Mouse (Mus musculus): ENCODE measurements around the gene Zfp90.
"Not testable (repeated sequence)": the region's sequence is repeated elsewhere in the genome, so short reads cannot be mapped to it uniquely, and the experiment has no call there.

The Zfp90 gene

GRCm38 (mm10) chr8:106415182-106415971 is at the start of gene Zfp90:
Gene Zfp90 (plus strand): TSS chr8:106415327.
- peak; percentile 94 for DNase-seq

GRCm38 (mm10) chr8:106368501-106368900 is 46.6 kb upstream of the Zfp90 start:
- DNase-seq, result no peak

GRCm38 (mm10) chr8:106369069-106369468 is 46.1 kb upstream of the Zfp90 start:
- no peak for DNase-seq

- no peak for DNase-seq
Measured at GRCm38 (mm10) chr8:106375957-106376356, 39.2 kb upstream of the Zfp90 start.

- DNase-seq, result no peak
Measured at GRCm38 (mm10) chr8:106376862-106377261, 38.3 kb upstream of the Zfp90 start.

GRCm38 (mm10) chr8:106378501-106379048 is 36.6 kb upstream of the Zfp90 start:
- DNase-seq, result no peak

- no peak for DNase-seq
Measured at GRCm38 (mm10) chr8:106379357-106379756, 35.8 kb upstream of the Zfp90 start.

GRCm38 (mm10) chr8:106381026-106381425 is 34.1 kb upstream of the Zfp90 start:
- no peak for DNase-seq

- DNase-seq, result no peak
Measured at GRCm38 (mm10) chr8:106387801-106388415, 27.2 kb upstream of the Zfp90 start.

- DNase-seq, result no peak
Measured at GRCm38 (mm10) chr8:106394493-106394892, 20.6 kb upstream of the Zfp90 start.

GRCm38 (mm10) chr8:106399694-106400093 is 15.4 kb upstream of the Zfp90 start:
- peak; percentile 85 to 89 for DNase-seq

GRCm38 (mm10) chr8:106400181-106400580 is 14.9 kb upstream of the Zfp90 start:
- no peak for DNase-seq

GRCm38 (mm10) chr8:106403246-106403933 is 11.7 kb upstream of the Zfp90 start:
- DNase-seq, result peak; percentile 54 to 66

- DNase-seq, result no peak
Measured at GRCm38 (mm10) chr8:106404825-106405224, 10.3 kb upstream of the Zfp90 start.

GRCm38 (mm10) chr8:106405810-106406209 is 9.3 kb upstream of the Zfp90 start:
- DNase-seq, result peak; percentile 24 to 31

GRCm38 (mm10) chr8:106410055-106410454 is 5.1 kb upstream of the Zfp90 start:
- DNase-seq, result no peak

GRCm38 (mm10) chr8:106410564-106410963 is 4.6 kb upstream of the Zfp90 start:
- no peak for DNase-seq

- peak; percentile 61 to 68 for DNase-seq
Measured at GRCm38 (mm10) chr8:106411783-106412451, 3.2 kb upstream of the Zfp90 start.

- no peak for DNase-seq
Measured at GRCm38 (mm10) chr8:106417692-106418091, 2.6 kb downstream of the Zfp90 start.

GRCm38 (mm10) chr8:106431088-106431487 is 16.0 kb downstream of the Zfp90 start:
- no peak for DNase-seq

- not testable (repeated sequence) for DNase-seq
Measured at GRCm38 (mm10) chr8:106431952-106432351, 16.8 kb downstream of the Zfp90 start.

- peak; percentile 60 to 85 for DNase-seq
Measured at GRCm38 (mm10) chr8:106432954-106433570, 17.9 kb downstream of the Zfp90 start.
